In genomic region chr2:32763353-32763752, GRCm38 (mm10) we compare ENCODE assay signal across 24 mouse cellular contexts. TPM values are rescaled to one million over a fixed set of nuclear protein-coding genes. Genes with fewer than 3 reads are reported as not detected.
DNase-seq lines count a peak whose midpoint lies in the region; ATAC-seq and TF ChIP-seq lines count a peak whose summit lies in the region.
"Had no signal": no experiment of that assay in that cellular context is flagged by ENCODE, and none has a peak within 500 bp of the region (broad histone marks: within the 10 kb centered on the region; RNA-seq: fewer than 3 reads in every experiment).

No protein-coding gene starts in this region.

- no peak for ATAC-seq in kidney, postnatal 0 days (replicated peaks; ENCODE audit: low FRiP score, low read depth)
- ATAC-seq in kidney, embryonic 16.5 days (ENCODE audit: low FRiP score, low TSS enrichment), result no peak
- ATAC-seq in lung, postnatal 0 days, result no peak
- ATAC-seq in G1E (ENCODE audit: extremely low read depth, insufficient number of reproducible peaks, low FRiP score, poor library complexity, severe bottlenecking), result no peak
- ATAC-seq: activated CD4-positive, CD25-positive, alpha-beta regulatory T cell, adult 4 months; Patski had no signal

- H3K4me1 ChIP-seq in kidney, postnatal 0 days (replicated peaks; ENCODE audit: insufficient read depth, low read length), result no peaks in the 10 kb centered on the region
- peaks cover 3% of the 10 kb centered on the region for H3K4me1 ChIP-seq in kidney, embryonic 16.5 days (ENCODE audit: insufficient read depth, low read length)
- no peaks in the 10 kb centered on the region for H3K4me1 ChIP-seq in lung, postnatal 0 days (ENCODE audit: insufficient read depth, low read depth, low read length)
- peaks cover 4% of the 10 kb centered on the region; the same call in 1 of the 2 replicates for H3K4me1 ChIP-seq in G1E (ENCODE audit: insufficient read depth, low read depth, low read length)
- no peaks in the 10 kb centered on the region for H3K4me1 ChIP-seq in small intestine, adult 2 months (ENCODE audit: control insufficient read depth, insufficient read depth, insufficient read length, low read length)
- H3K4me1 ChIP-seq in midbrain, embryonic 10.5 days, result peaks cover 22% of the 10 kb centered on the region

- H3K27me3 ChIP-seq in kidney, postnatal 0 days (ENCODE audit: insufficient read depth, low read length), result no peaks in the 10 kb centered on the region
- no peaks in the 10 kb centered on the region for H3K27me3 ChIP-seq in kidney, embryonic 16.5 days (ENCODE audit: insufficient read depth, low read length)
- H3K27me3 ChIP-seq in lung, postnatal 0 days (replicated peaks; ENCODE audit: insufficient read depth, low read length), result no peaks in the 10 kb centered on the region
- peaks cover 19% of the 10 kb centered on the region for H3K27me3 ChIP-seq in G1E (ENCODE audit: insufficient read depth, low read length)
- H3K27me3 ChIP-seq in small intestine, adult 2 months (ENCODE audit: control insufficient read depth, insufficient read depth, low read length), result no peaks in the 10 kb centered on the region
- H3K27me3 ChIP-seq in midbrain, embryonic 10.5 days (ENCODE audit: low read depth, poor library complexity, severe bottlenecking), result 0 out of 2 replicates have a peak, but pooled peaks cover 10% of the 10 kb centered on the region
- H3K27me3 ChIP-seq: embryonic facial prominence, embryonic 15.5 days; hindbrain, embryonic 13.5 days; neural tube, embryonic 13.5 days; Patski had no signal

- no peak for TF ChIP-seq POLR2A in small intestine, adult 2 months (IDR thresholded peaks at IDR 0.05; ENCODE audit: low read depth, low read length)

- H3K4me2 ChIP-seq in kidney, postnatal 0 days (ENCODE audit: low read length), result no peak overlapping the region
- no peak overlapping the region for H3K4me2 ChIP-seq in kidney, embryonic 16.5 days (replicated peaks; ENCODE audit: low read depth, low read length)
- no peak overlapping the region for H3K4me2 ChIP-seq in lung, postnatal 0 days (replicated peaks; ENCODE audit: low read depth, low read length)
- H3K4me2 ChIP-seq: embryonic facial prominence, embryonic 15.5 days; hindbrain, embryonic 13.5 days; neural tube, embryonic 13.5 days had no signal

- no peak overlapping the region for H3K4me3 ChIP-seq in kidney, postnatal 0 days (replicated peaks; ENCODE audit: low read depth, low read length)
- no peak overlapping the region for H3K4me3 ChIP-seq in kidney, embryonic 16.5 days (ENCODE audit: low read length)
- no peak overlapping the region for H3K4me3 ChIP-seq in lung, postnatal 0 days (ENCODE audit: low read depth, low read length)
- no peak overlapping the region for H3K4me3 ChIP-seq in G1E (ENCODE audit: low read depth, low read length)
- no peak overlapping the region for H3K4me3 ChIP-seq in small intestine, adult 2 months (ENCODE audit: low read depth, low read length)
- H3K4me3 ChIP-seq in midbrain, embryonic 10.5 days, result no peak overlapping the region
- H3K4me3 ChIP-seq: embryonic facial prominence, embryonic 15.5 days; heart, embryonic 10.5 days; hindbrain, embryonic 13.5 days; megakaryocyte, embryonic 14.5 days; neural tube, embryonic 13.5 days had no signal

- peak; percentile 28; the same call in 1 of the 2 replicates for TF ChIP-seq CTCF in kidney, postnatal 0 days (IDR thresholded peaks at IDR 0.05; ENCODE audit: low read depth)
- peak; percentile 52 for TF ChIP-seq CTCF in lung, postnatal 0 days (IDR thresholded peaks at IDR 0.05)
- TF ChIP-seq CTCF in G1E (IDR thresholded peaks at IDR 0.05; ENCODE audit: low read depth, low read length), result peak; percentile 78
- peak; percentile 44; the same call in 1 of the 2 replicates for TF ChIP-seq CTCF in small intestine, adult 2 months (IDR thresholded peaks at IDR 0.05; ENCODE audit: extremely low read depth, insufficient read length, insufficient replicate concordance, low read depth, low read length)

- no peaks in the 10 kb centered on the region for H3K9me3 ChIP-seq in kidney, postnatal 0 days (replicated peaks; ENCODE audit: low read length)
- no peaks in the 10 kb centered on the region for H3K9me3 ChIP-seq in kidney, embryonic 16.5 days (ENCODE audit: low read length)
- H3K9me3 ChIP-seq in lung, postnatal 0 days (ENCODE audit: low read length), result no peaks in the 10 kb centered on the region
- H3K9me3 ChIP-seq in G1E (replicated peaks), result no peaks in the 10 kb centered on the region
- no peaks in the 10 kb centered on the region for H3K9me3 ChIP-seq in midbrain, embryonic 10.5 days (replicated peaks)
- H3K9me3 ChIP-seq: embryonic facial prominence, embryonic 15.5 days; heart, embryonic 10.5 days; hindbrain, embryonic 13.5 days; megakaryocyte, embryonic 14.5 days; neural tube, embryonic 13.5 days had no signal

- no peak overlapping the region for H3K27ac ChIP-seq in kidney, postnatal 0 days
- H3K27ac ChIP-seq in kidney, embryonic 16.5 days (ENCODE audit: low read length), result no peak overlapping the region
- H3K27ac ChIP-seq in lung, postnatal 0 days (ENCODE audit: low read length), result no peak overlapping the region
- H3K27ac ChIP-seq in small intestine, adult 2 months (ENCODE audit: insufficient read depth, low read depth, low read length), result no peak overlapping the region
- H3K27ac ChIP-seq in midbrain, embryonic 10.5 days (replicated peaks), result no peak overlapping the region
- H3K27ac ChIP-seq: embryonic facial prominence, embryonic 15.5 days; heart, embryonic 10.5 days; hindbrain, embryonic 13.5 days; neural tube, embryonic 13.5 days had no signal

- H3K9ac ChIP-seq in kidney, postnatal 0 days (ENCODE audit: low read depth, low read length), result no peak overlapping the region
- H3K9ac ChIP-seq in kidney, embryonic 16.5 days (replicated peaks; ENCODE audit: low read length), result no peak overlapping the region
- no peak overlapping the region for H3K9ac ChIP-seq in lung, postnatal 0 days (replicated peaks; ENCODE audit: low read depth)
- H3K9ac ChIP-seq: embryonic facial prominence, embryonic 15.5 days; neural tube, embryonic 13.5 days had no signal

- DNase-seq in kidney, postnatal 0 days (ENCODE audit: low spot score), result no peak
- DNase-seq in lung, postnatal 0 days (ENCODE audit: low spot score), result no peak
- DNase-seq in lung, postnatal 14 days, result no peak
- no peak for DNase-seq in G1E (ENCODE audit: low spot score)
- no peak for DNase-seq in midbrain, embryonic 10.5 days (ENCODE audit: low spot score)
- no peak for DNase-seq in kidney, postnatal 25 days
- DNase-seq: adrenal gland, postnatal 36 days; cerebellum, postnatal 10 days; embryo, embryonic 11 days; gastrocnemius, postnatal 25 days; heart, postnatal 10 days; kidney, adult 11 months; kidney, postnatal 36 days; lung, adult 18-20 months; thymus, postnatal 14 days had no signal

- WGBS in kidney, postnatal 0 days, result 87% methylated on average over 3 of the region's 3 CpGs
- 82% methylated on average over 3 of the region's 3 CpGs for WGBS in kidney, embryonic 16.5 days
- WGBS in lung, postnatal 0 days, result 71% methylated on average over 3 of the region's 3 CpGs
- WGBS in small intestine, adult 2 months, result 78% methylated on average over 3 of the region's 3 CpGs
- 85% methylated on average over 3 of the region's 3 CpGs for WGBS in midbrain, embryonic 10.5 days

- H3K36me3 ChIP-seq in kidney, postnatal 0 days (ENCODE audit: insufficient read depth, low read length), result 0 out of 2 replicates have a peak, but pooled peaks cover 21% of the 10 kb centered on the region
- peaks cover 18% of the 10 kb centered on the region; the same call in 1 of the 2 replicates for H3K36me3 ChIP-seq in kidney, embryonic 16.5 days (ENCODE audit: insufficient read depth, low read length)
- H3K36me3 ChIP-seq in lung, postnatal 0 days (ENCODE audit: insufficient read depth, low read length), result 0 out of 2 replicates have a peak, but pooled peaks cover 4% of the 10 kb centered on the region
- H3K36me3 ChIP-seq in G1E (replicated peaks), result peaks cover 50% of the 10 kb centered on the region
- peaks cover 31% of the 10 kb centered on the region for H3K36me3 ChIP-seq in small intestine, adult 2 months (ENCODE audit: control insufficient read depth, insufficient read depth, low read length)
- H3K36me3 ChIP-seq in midbrain, embryonic 10.5 days, result peaks cover 39% of the 10 kb centered on the region

- no peak for TF ChIP-seq EP300 in lung, postnatal 0 days (IDR thresholded peaks at IDR 0.05)

RNA-seq across cellular contexts. Expression of gene Tor2a, which starts 6.3 kb away (rescaled TPM):
- polyA plus RNA-seq in kidney, postnatal 0 days (2015; fragmentation: Nextera tagmentation; extraction: Ambion mirVana), result 74.9 and 79.4 TPM in 2 replicates
- polyA plus RNA-seq in kidney, embryonic 16.5 days (2015; fragmentation: Nextera tagmentation; extraction: Ambion mirVana), result 79.3 and 82.9 TPM in 2 replicates
- 60.9 and 63.5 TPM in 2 replicates for polyA plus RNA-seq in lung, postnatal 0 days (2015; fragmentation: Nextera tagmentation; extraction: Ambion mirVana)
- total RNA-seq in G1E (2014; fragmentation: Nextera tagmentation), result 9.0 and 9.7 TPM in 2 replicates
- 14.0 and 17.7 TPM in 2 replicates for total RNA-seq in G1E (2017)
- 28.2 and 30.1 TPM in 2 replicates for polyA plus RNA-seq in G1E (2012)
- 86.2 and 133 TPM in 2 replicates for polyA plus RNA-seq in small intestine, adult 2 months (2012; rRNA removed)
- polyA plus RNA-seq in midbrain, embryonic 10.5 days (2016; fragmentation: Nextera tagmentation; extraction: Ambion mirVana), result 59.2 and 59.8 TPM in 2 replicates

RNA-seq across cellular contexts. Expression of gene Ttc16, which starts 12.1 kb away (rescaled TPM):
- 0.13 and 0.18 TPM in 2 replicates for polyA plus RNA-seq in kidney, postnatal 0 days (2015; fragmentation: Nextera tagmentation; extraction: Ambion mirVana)
- polyA plus RNA-seq in kidney, embryonic 16.5 days (2015; fragmentation: Nextera tagmentation; extraction: Ambion mirVana), result 0.21 and 0.29 TPM in 2 replicates
- polyA plus RNA-seq in lung, postnatal 0 days (2015; fragmentation: Nextera tagmentation; extraction: Ambion mirVana), result 1.8 and 2.4 TPM in 2 replicates
- total RNA-seq in G1E (2014; fragmentation: Nextera tagmentation) (0.53 TPM in 1 of 2 replicates, not detected in the other), G1E (2017) (0.17 and 0.38 TPM in 2 replicates)
- 0.02 and 0.15 TPM in 2 replicates for polyA plus RNA-seq in G1E (2012)
- 1.0 and 2.3 TPM in 2 replicates for polyA plus RNA-seq in small intestine, adult 2 months (2012; rRNA removed)
- polyA plus RNA-seq in midbrain, embryonic 10.5 days (2016; fragmentation: Nextera tagmentation; extraction: Ambion mirVana), result 0.31 TPM in 2 replicates
- total RNA-seq: gastrocnemius, postnatal 25 days; heart, postnatal 10 days had no signal

RNA-seq across cellular contexts. Expression of gene Ptrh1, which starts 12.2 kb away (rescaled TPM):
- 7.0 and 7.8 TPM in 2 replicates for polyA plus RNA-seq in kidney, postnatal 0 days (2015; fragmentation: Nextera tagmentation; extraction: Ambion mirVana)
- 6.1 and 6.8 TPM in 2 replicates for polyA plus RNA-seq in kidney, embryonic 16.5 days (2015; fragmentation: Nextera tagmentation; extraction: Ambion mirVana)
- polyA plus RNA-seq in lung, postnatal 0 days (2015; fragmentation: Nextera tagmentation; extraction: Ambion mirVana), result 2.9 and 3.3 TPM in 2 replicates
- total RNA-seq in G1E (2014; fragmentation: Nextera tagmentation), result 3.4 and 4.0 TPM in 2 replicates
- total RNA-seq in G1E (2017), result 4.8 and 5.0 TPM in 2 replicates
- 4.3 and 5.3 TPM in 2 replicates for polyA plus RNA-seq in G1E (2012)
- polyA plus RNA-seq in small intestine, adult 2 months (2012; rRNA removed), result 28.4 and 65.8 TPM in 2 replicates
- polyA plus RNA-seq in midbrain, embryonic 10.5 days (2016; fragmentation: Nextera tagmentation; extraction: Ambion mirVana), result 5.2 TPM in 2 replicates

RNA-seq across cellular contexts. Expression of gene Cfap157, which starts 20.9 kb away (rescaled TPM):
- polyA plus RNA-seq in kidney, postnatal 0 days (2015; fragmentation: Nextera tagmentation; extraction: Ambion mirVana), result 0.45 and 0.48 TPM in 2 replicates
- 0.29 and 0.32 TPM in 2 replicates for polyA plus RNA-seq in kidney, embryonic 16.5 days (2015; fragmentation: Nextera tagmentation; extraction: Ambion mirVana)
- 2.2 and 5.2 TPM in 2 replicates for polyA plus RNA-seq in lung, postnatal 0 days (2015; fragmentation: Nextera tagmentation; extraction: Ambion mirVana)
- total RNA-seq in G1E (2014; fragmentation: Nextera tagmentation) (not detected in 2 replicates), G1E (2017) (0.11 and 1.6 TPM in 2 replicates)
- polyA plus RNA-seq in G1E (2012), result not detected in 2 replicates
- 0.06 TPM in 1 of 2 replicates, not detected in the other for polyA plus RNA-seq in small intestine, adult 2 months (2012; rRNA removed)
- polyA plus RNA-seq in midbrain, embryonic 10.5 days (2016; fragmentation: Nextera tagmentation; extraction: Ambion mirVana), result 0.90 and 1.2 TPM in 2 replicates
- total RNA-seq: adrenal gland, postnatal 36 days; gastrocnemius, postnatal 25 days had no signal
- polyA plus RNA-seq: activated CD4-positive, CD25-positive, alpha-beta regulatory T cell, adult 4 months had no signal

RNA-seq across cellular contexts. Expression of gene 6330409D20Rik, which starts 22.5 kb away (rescaled TPM):
- polyA plus RNA-seq in kidney, postnatal 0 days (2015; fragmentation: Nextera tagmentation; extraction: Ambion mirVana), result 0.11 TPM in 1 of 2 replicates, not detected in the other
- 0.16 TPM in 1 of 2 replicates, not detected in the other for polyA plus RNA-seq in kidney, embryonic 16.5 days (2015; fragmentation: Nextera tagmentation; extraction: Ambion mirVana)
- 0.30 TPM in 2 replicates for polyA plus RNA-seq in lung, postnatal 0 days (2015; fragmentation: Nextera tagmentation; extraction: Ambion mirVana)
- total RNA-seq in G1E (2014; fragmentation: Nextera tagmentation) (not detected in 2 replicates), G1E (2017) (0.17 TPM in 1 of 2 replicates, not detected in the other)
- not detected in 2 replicates for polyA plus RNA-seq in G1E (2012)
- not detected in 2 replicates for polyA plus RNA-seq in small intestine, adult 2 months (2012; rRNA removed)
- 0.94 and 2.1 TPM in 2 replicates for polyA plus RNA-seq in midbrain, embryonic 10.5 days (2016; fragmentation: Nextera tagmentation; extraction: Ambion mirVana)
- total RNA-seq: adrenal gland, postnatal 36 days; gastrocnemius, postnatal 25 days; heart, postnatal 10 days had no signal
- polyA plus RNA-seq: Patski had no signal

Comparison
In these comparisons a context has a peak if more than half of its experiments do, and no peak if none do; other contexts are left out.
1. CTCF ChIP-seq: peak in every context shown above with its lines; median percentile 78 in G1E; 52 in lung, postnatal 0 days; 44 in small intestine, adult 2 months; 28 in kidney, postnatal 0 days.